Mouse (Mus musculus): ENCODE data around the gene Spns1.
A peak's percentile ranks its signal among the peaks of the same experiment; 100 is the strongest.

DNA sequence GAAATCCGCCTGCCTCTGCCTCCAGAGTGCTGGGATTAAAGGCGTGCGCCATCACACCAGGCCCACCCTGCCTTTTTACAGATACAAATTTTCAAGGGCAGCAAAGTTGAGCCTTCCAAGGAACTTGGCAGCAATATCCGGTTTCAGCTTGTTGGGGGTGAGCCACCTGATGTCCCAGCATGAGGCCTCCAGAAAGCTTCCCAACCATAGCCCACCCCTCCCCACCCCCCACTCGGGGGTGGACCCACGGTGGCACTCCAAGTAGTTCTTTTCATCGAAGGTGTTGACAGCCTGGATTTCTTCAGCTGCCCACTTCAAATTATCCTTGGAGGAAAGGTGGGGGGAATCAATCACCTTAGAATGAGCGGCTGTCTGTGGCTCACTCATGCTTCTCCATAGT, 38.3 kb downstream of the Spns1 start:
- TF ChIP-seq EP300 (IDR thresholded peaks at IDR 0.05; ENCODE audit: insufficient read depth, low read depth, low read length) (0 out of 2 replicates have a peak, but pooled peaks have one; percentile 38), CTCF (IDR thresholded peaks at IDR 0.05; ENCODE audit: low read depth, low read length) (no peak)
